Mouse (Mus musculus) forebrain, embryonic 13.5 days (tissue): Measurements from ENCODE around the gene C77080. TPM values are rescaled to one million over a fixed set of nuclear protein-coding genes. Genes with fewer than 3 reads are reported as not detected.

Source experiments
- ATAC-seq: fragments of 200-750 bp; cut with Nextera tagmentation; 2 replicates; pipeline ENCODE4 v1.8.0; 2017
- H3K27ac ChIP-seq: fragments of 300-500 bp; sonication (generic); 2 replicates; pipeline ENCODE4 v1.5.1; 2015; ENCODE audit warnings: inconsistent platforms, mild to moderate bottlenecking, moderate library complexity
- H3K27me3 ChIP-seq: fragments of 300-500 bp; sonication (generic); 2 replicates; pipeline ENCODE4 v1.6.1; 2015; ENCODE audit warnings: mild to moderate bottlenecking, inconsistent platforms
- H3K36me3 ChIP-seq: fragments of 300-500 bp; sonication (generic); 2 replicates; pipeline ENCODE4 v1.6.1; 2015; ENCODE audit warnings: mild to moderate bottlenecking, inconsistent platforms; ENCODE audit not compliant: poor library complexity, severe bottlenecking
- H3K4me1 ChIP-seq: fragments of 300-500 bp; sonication (generic); 2 replicates; pipeline ENCODE4 v1.6.1; 2015; ENCODE audit warnings: inconsistent platforms
- H3K4me2 ChIP-seq: fragments of 300-500 bp; sonication (generic); 2 replicates; pipeline ENCODE4 v1.6.1; 2015; ENCODE audit warnings: inconsistent platforms, mild to moderate bottlenecking, moderate library complexity
- H3K4me3 ChIP-seq: fragments of 300-500 bp; sonication (generic); 2 replicates; pipeline ENCODE4 v1.5.1; 2015; ENCODE audit warnings: mild to moderate bottlenecking, inconsistent platforms
- H3K9ac ChIP-seq: fragments of 300-500 bp; sonication (generic); 2 replicates; pipeline ENCODE4 v1.6.1; 2015; ENCODE audit warnings: mild to moderate bottlenecking, inconsistent platforms
- H3K9me3 ChIP-seq: fragments of 300-500 bp; sonication (generic); replicated peaks from 2 replicates; pipeline ENCODE4 v1.6.1; 2016; ENCODE audit warnings: inconsistent platforms
- WGBS: fragments of 180-500 bp; shearing (Covaris S2); methylation state at CpG from one replicate; pipeline ENCODE4 v1.1.7; 2015; 5-methylcytosine and 5-hydroxymethylcytosine counted together
- polyA plus RNA-seq: library from polyadenylated mRNA; unstranded; fragments of >200 nt; fragmentation: Nextera tagmentation; extraction: Ambion mirVana; gene quantifications from 2 replicates; pipeline ENCODE4 v1.2.1, GENCODE M21; 2015

C77080 gene
- polyA plus RNA-seq, 1 experiment from 2014 or later, result 3.8 TPM

DNA sequence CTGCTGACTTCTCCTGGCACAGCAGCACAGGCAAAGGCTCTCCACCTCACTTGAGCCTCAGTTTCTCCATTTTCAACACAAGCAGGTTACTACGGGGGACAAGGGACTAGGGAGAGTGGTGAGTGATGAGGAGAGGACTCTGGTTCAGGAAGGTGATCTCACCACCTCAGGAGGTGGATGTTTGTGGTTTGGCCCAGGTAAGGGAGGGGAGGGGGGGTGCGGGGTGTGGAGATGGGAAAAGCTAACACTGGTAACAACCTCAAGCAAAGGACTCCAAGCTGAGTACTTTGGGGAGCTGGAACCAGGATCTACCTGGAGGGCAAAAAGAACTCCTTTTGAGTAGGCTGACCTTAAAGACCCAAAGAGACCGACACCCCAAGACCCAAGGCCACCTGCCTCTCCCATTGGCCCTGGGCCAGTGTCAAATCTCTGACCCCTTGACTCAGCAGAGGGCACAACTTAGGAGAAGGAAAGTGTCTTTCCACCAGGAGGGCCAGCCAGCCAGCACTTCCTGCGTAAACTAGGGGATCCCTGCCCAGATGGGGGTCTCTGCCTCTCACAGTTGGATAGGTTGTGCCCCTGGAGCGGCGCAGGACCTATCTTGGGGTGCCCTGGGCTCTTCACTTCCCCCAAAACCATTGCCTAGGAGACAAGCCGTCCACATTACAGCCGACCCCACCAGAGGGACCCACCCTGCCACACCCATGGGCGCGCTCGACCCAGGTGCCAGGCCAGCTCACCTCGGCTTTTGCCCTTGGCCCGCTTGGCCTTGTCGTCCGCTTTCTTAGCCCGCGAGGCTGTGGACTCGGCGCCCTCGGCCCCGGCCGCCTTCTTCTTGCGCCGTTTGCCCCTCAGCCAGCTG, 13.6 kb downstream of the C77080 start:
- H3K4me3 ChIP-seq, result peak overlapping the region; percentile 54
- peak overlapping the region; percentile 70 for H3K9ac ChIP-seq
- H3K36me3 ChIP-seq, result no peaks in the 10 kb centered on the region
- H3K27ac ChIP-seq, result no peak overlapping the region
- H3K9me3 ChIP-seq, result no peaks in the 10 kb centered on the region
- no peak for ATAC-seq
- peak overlapping the region; percentile 91 for H3K4me2 ChIP-seq
- H3K27me3 ChIP-seq, result peaks cover 64% of the 10 kb centered on the region
- WGBS, result 12% methylated on average over 24 of the region's 24 CpGs
- peaks cover 29% of the 10 kb centered on the region for H3K4me1 ChIP-seq

DNA sequence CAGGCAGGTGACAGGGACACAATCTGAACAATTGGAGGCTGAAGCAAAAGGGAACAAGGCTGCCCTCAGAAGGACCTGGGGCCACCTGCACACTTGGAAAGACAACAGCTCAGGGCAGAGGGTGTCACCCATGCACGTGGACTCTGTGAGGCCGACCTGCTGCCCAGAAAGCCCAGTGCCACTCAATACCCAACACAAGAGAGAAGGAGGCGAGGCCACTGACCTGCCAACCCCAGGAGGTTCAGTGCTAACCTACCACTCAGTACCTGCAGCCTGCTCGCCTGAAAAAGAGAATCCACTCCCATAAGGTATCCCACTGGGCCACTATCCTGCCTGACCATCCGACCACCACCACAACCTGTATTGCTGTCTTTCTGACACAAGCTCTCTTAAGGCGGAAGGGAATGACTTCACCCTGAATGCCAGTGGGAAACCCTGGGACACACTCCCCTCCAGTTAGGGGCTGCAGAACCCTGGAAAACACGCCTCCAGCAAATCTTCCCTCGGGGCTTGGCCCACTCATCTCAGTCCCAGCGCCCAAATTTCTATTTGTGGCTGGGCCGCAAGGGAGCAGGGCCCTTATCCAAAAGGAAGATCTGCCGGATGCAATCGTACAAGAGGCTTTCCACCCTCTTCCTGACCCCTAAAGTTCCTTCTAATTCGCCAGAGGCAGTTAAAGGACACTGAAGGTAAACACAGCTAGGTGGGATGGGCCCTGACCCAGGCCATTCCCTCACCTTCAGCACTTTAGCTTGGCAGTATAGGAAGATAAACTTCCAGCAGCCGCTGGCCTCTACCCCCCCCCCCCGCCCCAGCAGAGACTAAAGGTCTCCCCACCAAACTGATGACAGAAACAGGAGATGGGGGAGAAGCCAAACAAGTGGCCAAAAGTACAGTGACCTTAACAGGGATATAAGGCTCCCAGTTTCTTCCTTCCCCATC, 14.6 kb downstream of the C77080 start:
- H3K27ac ChIP-seq, result no peak overlapping the region
- H3K9ac ChIP-seq, result no peak overlapping the region
- WGBS, result 41% methylated on average over 15 of the region's 15 CpGs
- H3K4me3 ChIP-seq, result no peak overlapping the region
- H3K4me2 ChIP-seq, result no peak overlapping the region
- H3K27me3 ChIP-seq, result peaks cover 64% of the 10 kb centered on the region
- H3K9me3 ChIP-seq, result no peaks in the 10 kb centered on the region
- peaks cover 36% of the 10 kb centered on the region for H3K4me1 ChIP-seq
- no peaks in the 10 kb centered on the region for H3K36me3 ChIP-seq
- ATAC-seq, result no peak

GRCm38 (mm10) chr4:129244802-129245201, 16.4 kb downstream of the C77080 start:
- Histone ChIP-seq H3K4me2 (no peak overlapping the region), H3K4me1 (peaks cover 28% of the 10 kb centered on the region), H3K36me3 (no peaks in the 10 kb centered on the region), H3K9me3 (no peaks in the 10 kb centered on the region), H3K27me3 (peaks cover 49% of the 10 kb centered on the region), H3K4me3 (no peak overlapping the region), H3K27ac (no peak overlapping the region), H3K9ac (no peak overlapping the region)
- ATAC-seq, result no peak
- WGBS, result 65% methylated on average over 4 of the region's 4 CpGs

DNA sequence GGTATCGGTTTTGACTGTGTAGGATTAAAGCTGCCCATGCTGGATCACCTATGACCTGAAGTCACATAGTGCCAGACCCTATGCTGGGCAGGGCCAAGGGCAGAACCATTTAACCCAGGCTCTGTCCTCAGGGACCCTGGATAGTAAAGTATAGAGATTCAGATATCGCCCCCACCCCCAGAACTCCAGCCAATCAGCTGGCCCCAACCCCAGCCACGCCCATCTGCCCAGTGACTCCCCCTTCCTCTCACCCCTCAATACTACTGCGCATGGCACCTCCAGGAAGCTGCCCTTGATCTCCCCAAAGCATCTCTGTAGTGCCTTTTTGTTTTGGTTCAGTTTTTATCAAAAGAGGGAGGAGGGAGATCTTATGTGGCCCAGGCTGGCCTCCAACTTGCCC, 18.4 kb downstream of the C77080 start:
- Histone ChIP-seq H3K4me3 (no peak overlapping the region), H3K4me2 (no peak overlapping the region), H3K27ac (peak overlapping the region; percentile 31; the same call in 1 of the 2 replicates), H3K9me3 (no peaks in the 10 kb centered on the region), H3K27me3 (peaks cover 29% of the 10 kb centered on the region), H3K36me3 (no peaks in the 10 kb centered on the region), H3K4me1 (peaks cover 32% of the 10 kb centered on the region), H3K9ac (no peak overlapping the region)
- no peak for ATAC-seq
- 19% methylated on average over 4 of the region's 4 CpGs for WGBS

- Histone ChIP-seq H3K27me3 (peaks cover 24% of the 10 kb centered on the region), H3K36me3 (no peaks in the 10 kb centered on the region), H3K27ac (peak overlapping the region; percentile 31; the same call in 1 of the 2 replicates), H3K9ac (no peak overlapping the region), H3K4me1 (peaks cover 36% of the 10 kb centered on the region), H3K4me3 (no peak overlapping the region), H3K4me2 (no peak overlapping the region), H3K9me3 (no peaks in the 10 kb centered on the region)
- 31% methylated on average over 4 of the region's 4 CpGs for WGBS
- no peak for ATAC-seq
Measured at GRCm38 (mm10) chr4:129242327-129242726, 18.9 kb downstream of the C77080 start.

DNA sequence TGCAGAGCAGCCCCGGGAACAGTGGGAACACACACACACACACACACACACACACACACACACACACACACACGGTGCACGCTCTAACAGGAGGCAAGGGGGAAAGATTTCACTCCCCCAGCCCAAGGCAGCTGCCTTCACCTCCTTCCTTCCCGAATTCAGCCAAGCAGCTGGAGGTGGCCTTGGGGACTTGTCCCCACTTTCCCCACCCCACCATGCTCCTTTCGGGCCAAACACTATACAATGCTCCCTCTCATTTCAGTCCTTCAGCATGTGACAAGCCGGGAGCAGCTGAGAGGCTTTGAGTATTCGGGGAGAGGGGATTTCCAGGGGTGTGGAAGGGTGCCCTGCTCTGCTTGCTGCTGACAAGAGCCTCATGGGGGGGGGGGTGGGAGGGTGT, 19.3 kb downstream of the C77080 start:
- Histone ChIP-seq H3K4me2 (no peak overlapping the region), H3K4me3 (no peak overlapping the region), H3K36me3 (no peaks in the 10 kb centered on the region), H3K9me3 (no peaks in the 10 kb centered on the region), H3K27ac (no peak overlapping the region; the same call in 1 of the 2 replicates), H3K27me3 (peaks cover 20% of the 10 kb centered on the region), H3K4me1 (peaks cover 38% of the 10 kb centered on the region), H3K9ac (peak overlapping the region; percentile 50; the same call in 1 of the 2 replicates)
- 9% methylated on average over 6 of the region's 7 CpGs for WGBS
- no peak for ATAC-seq

DNA sequence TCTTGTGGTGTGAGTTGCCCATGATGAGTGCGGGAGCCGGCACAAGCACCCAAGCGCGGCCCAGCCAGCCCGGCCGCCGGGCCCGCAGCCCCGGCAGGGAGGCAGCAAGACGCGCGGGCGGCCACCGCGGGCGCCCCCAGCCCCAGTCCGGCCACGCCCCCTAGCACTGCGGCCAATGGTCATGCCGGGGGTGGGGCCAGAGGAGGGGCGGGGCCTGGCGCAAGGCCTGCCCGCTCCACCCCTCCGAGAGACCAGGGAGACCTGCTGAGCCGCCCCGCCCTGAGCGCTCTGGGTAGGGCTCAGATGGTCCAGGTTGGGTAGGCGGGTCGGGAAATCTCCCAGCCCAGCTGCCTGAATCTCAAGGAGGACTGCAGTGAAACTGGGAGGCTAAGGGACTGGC, 22.1 kb downstream of the C77080 start:
- Histone ChIP-seq H3K27me3 (no peaks in the 10 kb centered on the region), H3K27ac (no peak overlapping the region), H3K9me3 (no peaks in the 10 kb centered on the region), H3K9ac (peak overlapping the region; percentile 67), H3K4me2 (peak overlapping the region; percentile 96), H3K4me1 (peaks cover 38% of the 10 kb centered on the region), H3K36me3 (no peaks in the 10 kb centered on the region), H3K4me3 (peak overlapping the region; percentile 54)
- ATAC-seq, result peak; percentile 81
- WGBS, result 2% methylated on average over 22 of the region's 29 CpGs

DNA sequence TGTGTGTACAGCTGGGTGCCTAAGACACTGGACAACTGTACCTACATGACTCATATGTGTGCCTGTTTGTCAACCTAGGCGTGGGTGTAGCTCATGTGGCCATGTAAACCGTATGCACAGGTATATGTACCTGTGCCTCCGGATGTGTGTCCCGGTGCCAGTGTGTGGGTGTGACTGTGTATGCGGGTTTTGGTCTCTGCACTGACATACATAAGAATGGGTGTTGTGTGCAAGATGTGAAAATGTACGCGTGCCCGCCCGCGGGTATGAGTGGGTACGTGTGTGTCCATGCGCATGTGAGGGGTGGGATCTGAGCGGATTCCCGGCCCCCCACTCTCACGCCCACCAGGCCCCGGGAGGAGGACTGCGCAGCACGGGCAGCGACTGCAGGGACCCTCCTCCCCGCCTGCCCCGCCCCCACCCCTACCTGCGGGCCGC, 22.6 kb downstream of the C77080 start:
- WGBS, result 0% methylated on average over 22 of the region's 23 CpGs

GRCm38 (mm10) chr4:129237843-129238441, 23.3 kb downstream of the C77080 start:
- ATAC-seq, result peak; percentile 16; the same call in 1 of the 2 replicates
- Histone ChIP-seq H3K4me1 (peaks cover 38% of the 10 kb centered on the region), H3K4me2 (peak overlapping the region; percentile 96), H3K9ac (peak overlapping the region; percentile 67), H3K36me3 (no peaks in the 10 kb centered on the region), H3K4me3 (peak overlapping the region; percentile 54), H3K27me3 (no peaks in the 10 kb centered on the region), H3K27ac (no peak overlapping the region), H3K9me3 (no peaks in the 10 kb centered on the region)
- WGBS, result 5% methylated on average over 21 of the region's 21 CpGs

More for the DNA sequence above, 22.6 kb downstream of the C77080 start:
- H3K27ac ChIP-seq, result no peak overlapping the region
- H3K4me1 ChIP-seq, result peaks cover 38% of the 10 kb centered on the region
- no peaks in the 10 kb centered on the region for H3K27me3 ChIP-seq
- ATAC-seq, result peak; percentile 68
- peak overlapping the region; percentile 54 for H3K4me3 ChIP-seq
- peak overlapping the region; percentile 96 for H3K4me2 ChIP-seq
- no peaks in the 10 kb centered on the region for H3K9me3 ChIP-seq
- peak overlapping the region; percentile 67 for H3K9ac ChIP-seq
- H3K36me3 ChIP-seq, result no peaks in the 10 kb centered on the region

DNA sequence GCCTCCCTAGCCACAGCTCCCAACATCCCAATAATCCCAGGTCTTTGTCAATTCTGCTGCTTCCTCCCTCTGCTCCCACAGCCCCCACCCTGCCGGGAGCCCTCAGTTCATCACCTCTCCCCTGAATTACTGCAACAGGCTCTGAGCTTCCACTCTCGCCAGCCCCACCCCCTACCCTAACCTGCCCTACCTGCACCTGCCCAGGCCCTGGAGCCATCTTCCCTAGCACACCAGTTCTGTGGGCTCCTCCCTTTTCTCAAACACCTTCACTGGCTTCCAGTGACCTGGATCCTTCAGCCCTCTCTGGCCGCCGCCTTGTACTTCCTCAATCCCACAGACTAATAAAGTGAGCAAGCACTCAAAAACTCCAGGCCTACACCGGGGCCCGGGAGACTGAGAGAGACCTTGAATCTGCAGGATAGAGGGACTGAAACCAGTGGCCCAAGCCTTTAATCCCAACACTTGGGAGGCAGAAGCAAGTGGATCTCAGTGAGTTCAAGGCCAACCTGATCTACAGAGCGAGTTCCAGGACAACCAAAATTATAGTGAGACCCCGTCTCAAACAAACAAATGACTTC, 24.9 kb downstream of the C77080 start:
- Histone ChIP-seq H3K36me3 (no peaks in the 10 kb centered on the region), H3K4me2 (no peak overlapping the region), H3K4me3 (no peak overlapping the region), H3K9me3 (no peaks in the 10 kb centered on the region), H3K27ac (no peak overlapping the region), H3K4me1 (peaks cover 29% of the 10 kb centered on the region), H3K9ac (no peak overlapping the region), H3K27me3 (no peaks in the 10 kb centered on the region)
- WGBS, result 89% methylated on average over 8 of the region's 8 CpGs
- no peak for ATAC-seq

- no peak for ATAC-seq
- WGBS, result 87% methylated on average over 3 of the region's 3 CpGs
- no peak overlapping the region for H3K9ac ChIP-seq
- peaks cover 32% of the 10 kb centered on the region for H3K4me1 ChIP-seq
- no peaks in the 10 kb centered on the region for H3K9me3 ChIP-seq
- no peak overlapping the region for H3K27ac ChIP-seq
- H3K36me3 ChIP-seq, result no peaks in the 10 kb centered on the region
- no peaks in the 10 kb centered on the region for H3K27me3 ChIP-seq
- H3K4me2 ChIP-seq, result no peak overlapping the region
- H3K4me3 ChIP-seq, result no peak overlapping the region
Measured at GRCm38 (mm10) chr4:129235147-129235546, 26.1 kb downstream of the C77080 start.
